Mouse (Mus musculus) liver, embryonic 14.5 days (tissue): Measurements from ENCODE around the gene Gfra1.

ENCODE experiments used
- CTCF ChIP-seq: IDR thresholded peaks from 2 replicates; pipeline ENCODE4 v1.5.1; 2016; ENCODE audit warnings: antibody characterized with exemption, low read depth, control low read depth
- EP300 ChIP-seq: IDR thresholded peaks from 2 replicates; pipeline ENCODE4 v1.6.1; 2016; ENCODE audit warnings: antibody characterized with exemption, low read depth

DNA sequence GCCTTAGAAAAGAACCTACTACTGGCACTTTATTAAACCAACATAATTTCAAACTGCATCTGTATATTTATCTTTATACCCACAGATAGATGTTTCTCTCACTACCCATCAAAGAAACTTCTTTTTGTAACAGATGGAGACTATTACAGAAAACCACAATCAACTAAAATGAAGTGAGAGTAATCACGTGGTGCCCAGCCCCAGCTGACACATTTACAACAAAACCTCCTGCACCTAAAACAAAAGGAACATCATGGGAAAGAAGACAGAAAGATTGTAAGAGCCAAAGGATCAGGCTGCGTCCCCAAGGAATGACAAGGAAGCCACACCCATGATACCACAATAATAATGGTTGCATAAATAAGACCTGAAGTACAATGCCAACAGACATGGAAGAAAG is 143.2 kb downstream of the Gfra1 start:
- TF ChIP-seq CTCF (no peak), EP300 (no peak)
